Mouse (Mus musculus) adipocyte (in vitro differentiated cells): ENCODE results near the gene Prop1.

Experiments used
- DNase-seq: peaks from one replicate; pipeline ENCODE4 v3.0.0-alpha.2; 2016; ENCODE audit warnings: low spot score

Gene Prop1

DNA sequence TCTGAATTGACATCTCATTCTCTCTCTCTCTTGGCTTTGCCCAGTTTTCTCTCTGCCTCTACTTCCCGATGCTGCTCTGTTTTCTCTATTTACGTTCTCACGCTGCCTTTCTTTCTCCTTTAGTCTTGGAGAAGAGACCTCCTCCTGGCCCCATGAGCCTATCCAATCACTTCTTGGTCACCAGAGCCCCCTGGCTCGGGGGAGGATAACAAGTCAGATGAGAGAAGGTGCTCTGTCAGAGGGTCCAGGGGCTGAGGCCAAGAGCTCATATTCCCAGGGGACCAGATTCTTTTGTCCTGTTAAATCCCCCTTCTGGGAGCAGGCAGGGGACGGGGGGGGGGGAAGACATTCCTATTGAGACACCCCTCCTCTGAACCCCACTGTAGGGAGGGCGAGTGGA lies at the start of gene Prop1:
Gene Prop1 (minus strand): TSS at position 101 of the 400 bp plus-strand sequence.
- no peak for DNase-seq

DNA sequence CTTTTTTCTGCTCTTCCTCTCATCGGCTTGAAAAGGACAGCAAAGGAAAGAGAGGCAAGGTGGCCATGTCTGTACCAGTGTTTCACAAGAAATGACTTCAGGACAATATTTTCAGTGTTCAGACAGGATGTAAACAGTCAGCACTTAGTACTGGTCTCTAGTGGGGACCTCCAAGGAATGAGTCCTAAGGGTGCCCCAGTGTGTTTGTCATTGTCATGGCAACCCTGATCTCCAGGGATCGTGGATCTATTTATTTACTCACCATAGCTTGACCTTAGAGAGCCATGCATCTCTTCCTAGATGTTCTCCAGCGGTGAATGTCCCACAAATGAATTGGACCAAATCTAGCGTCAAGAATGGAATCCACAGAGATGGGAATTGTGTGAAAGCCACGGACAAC lies 49.7 kb upstream of the Prop1 start, which contains the start of gene Olfr51:
Gene Olfr51 (plus strand): TSS at position 301 of the 400 bp plus-strand sequence.
- DNase-seq, result no peak

DNA sequence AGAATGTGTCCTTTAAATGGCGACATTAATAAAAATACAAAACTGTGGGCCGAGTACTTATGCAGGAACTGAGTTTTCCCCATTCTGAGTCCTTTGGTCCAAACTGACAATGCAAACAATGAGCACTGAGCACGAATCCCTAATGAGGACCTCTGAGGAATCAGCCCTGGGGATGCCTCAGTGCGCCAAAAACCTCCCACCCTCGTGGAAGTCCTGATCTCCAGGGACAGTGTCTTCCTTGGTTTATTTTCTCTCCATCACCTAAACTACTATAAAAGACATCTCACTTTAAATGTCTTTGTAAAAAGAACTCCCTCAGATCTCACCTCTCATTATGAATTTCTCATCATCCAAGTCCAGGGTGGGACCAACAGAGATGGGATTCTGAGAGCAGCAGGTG lies 28.1 kb upstream of the Prop1 start, which contains the start of gene Olfr1377:
Gene Olfr1377 (plus strand): TSS at position 301 of the 400 bp plus-strand sequence.
- no peak for DNase-seq

DNA sequence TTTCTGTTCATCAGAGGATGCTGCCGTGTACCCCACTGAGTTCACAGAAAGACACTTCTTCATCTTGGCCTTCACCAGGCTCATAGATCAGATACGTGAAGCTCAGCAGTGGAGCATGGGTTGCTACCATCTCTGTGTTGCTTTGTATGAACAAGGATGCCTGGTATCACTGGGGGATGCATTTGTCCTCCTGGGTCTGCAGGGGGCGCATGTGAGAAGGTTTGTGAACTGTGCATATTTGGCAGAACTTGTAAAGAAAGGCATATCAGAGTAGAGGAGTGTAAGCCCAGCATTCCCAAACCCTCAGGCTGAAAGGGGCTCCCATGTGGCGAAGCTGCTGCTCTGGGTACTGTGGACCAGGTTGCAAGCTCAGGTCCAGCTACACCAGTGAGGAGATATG lies 23.7 kb upstream of the Prop1 start:
- no peak for DNase-seq

DNA sequence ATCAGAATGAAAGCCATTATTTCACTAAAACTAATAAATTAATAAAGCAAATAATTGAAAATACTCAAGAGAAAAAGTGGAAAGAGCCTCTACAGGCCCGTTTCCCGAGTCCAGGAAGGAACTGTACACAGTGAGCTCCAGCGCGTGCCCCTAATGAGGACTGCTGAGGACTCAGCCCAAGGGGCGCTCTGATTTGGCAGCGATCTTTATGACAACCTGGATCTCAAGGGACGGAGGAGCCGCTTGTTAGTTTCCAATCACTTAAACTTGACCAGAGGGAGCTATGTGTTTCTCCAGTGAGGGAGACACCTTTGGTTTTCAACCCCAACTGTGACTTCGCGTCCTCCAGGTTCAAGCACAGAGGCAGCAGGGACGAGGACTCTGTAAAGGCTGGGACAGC lies 12.7 kb upstream of the Prop1 start, which contains the start of gene Olfr1378:
Gene Olfr1378 (plus strand): TSS at position 301 of the 400 bp plus-strand sequence.
- no peak for DNase-seq

DNA sequence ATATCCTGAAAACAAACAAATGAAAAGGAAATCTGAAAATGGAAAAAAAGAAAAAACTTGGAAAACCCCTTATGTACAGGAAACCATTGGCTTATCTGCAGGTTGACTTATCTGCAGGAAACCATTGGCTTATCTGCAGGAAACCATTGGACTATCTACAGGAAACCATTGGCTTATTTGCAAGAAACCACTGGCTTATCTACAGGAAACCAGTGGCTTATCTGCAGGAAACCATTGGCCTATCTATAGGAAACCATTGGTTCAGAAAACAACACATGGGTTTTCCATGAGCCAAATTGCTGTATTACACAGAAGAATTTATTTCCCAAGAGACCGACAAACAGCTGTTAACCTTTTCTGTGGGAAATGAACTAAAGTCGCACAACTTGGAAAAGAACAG lies 11.3 kb upstream of the Prop1 start:
- DNase-seq, result no peak

DNA sequence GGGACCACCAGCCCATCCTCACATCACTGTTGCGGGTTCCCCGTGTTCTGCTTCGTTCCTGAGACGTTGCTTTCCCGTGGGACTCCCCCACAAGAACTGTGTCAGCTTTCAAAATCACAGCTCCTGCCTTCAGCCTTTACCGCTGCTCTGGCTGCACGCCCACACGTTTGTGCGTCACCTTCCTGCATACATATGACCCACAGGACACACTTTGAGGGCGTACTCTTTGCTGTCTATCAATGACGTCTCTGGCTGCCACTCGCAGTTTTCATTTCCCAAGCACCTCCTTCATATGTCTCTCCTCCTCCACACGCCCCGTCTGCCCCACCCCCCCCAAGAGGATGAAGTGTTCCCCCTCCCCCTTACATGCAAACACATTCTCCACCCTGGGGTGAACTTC lies 1.3 kb downstream of the Prop1 start:
- DNase-seq, result no peak

DNA sequence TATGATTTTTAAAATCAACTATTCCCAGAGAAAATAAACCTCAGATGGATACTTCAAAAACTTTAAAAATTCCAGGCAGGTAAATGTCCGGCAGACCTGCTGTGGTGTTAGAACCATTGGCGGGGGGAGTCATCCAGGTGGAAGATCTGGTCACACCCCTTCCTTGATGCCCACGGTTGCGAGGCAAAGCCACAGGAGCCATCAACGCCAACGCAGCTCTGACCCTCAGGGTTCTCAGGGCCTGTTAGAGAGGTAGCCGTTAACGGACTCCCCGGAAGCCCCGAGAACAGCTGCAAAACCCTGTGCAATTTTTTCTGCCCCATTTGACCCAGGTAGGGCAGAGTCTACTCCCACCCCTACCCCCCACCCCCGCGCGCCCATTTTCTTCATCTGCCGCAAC lies 10.1 kb downstream of the Prop1 start, which contains the start of gene 4933414I15Rik:
Gene 4933414I15Rik (minus strand): TSS at position 260 of the 400 bp plus-strand sequence.
- no peak for DNase-seq

DNA sequence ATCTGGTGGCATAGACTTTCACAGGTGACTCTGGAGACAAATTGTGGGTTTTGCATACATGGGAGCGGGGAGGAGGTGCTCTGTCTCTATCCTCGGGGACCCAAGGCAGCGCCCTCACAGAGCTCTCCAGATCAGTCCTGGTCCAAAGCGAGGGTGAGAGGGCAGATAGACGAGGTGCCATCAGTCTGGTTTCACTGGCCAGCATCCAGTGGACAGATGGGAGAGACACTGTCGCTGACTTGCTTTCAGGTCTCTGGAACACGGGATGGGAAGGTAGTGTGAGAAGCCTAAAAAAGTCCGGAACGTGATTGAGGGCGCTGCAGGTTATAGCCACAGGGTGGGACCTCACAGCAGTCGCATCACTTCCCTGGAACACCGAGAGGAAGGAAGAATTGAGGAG lies 11.2 kb downstream of the Prop1 start:
- DNase-seq, result no peak

DNA sequence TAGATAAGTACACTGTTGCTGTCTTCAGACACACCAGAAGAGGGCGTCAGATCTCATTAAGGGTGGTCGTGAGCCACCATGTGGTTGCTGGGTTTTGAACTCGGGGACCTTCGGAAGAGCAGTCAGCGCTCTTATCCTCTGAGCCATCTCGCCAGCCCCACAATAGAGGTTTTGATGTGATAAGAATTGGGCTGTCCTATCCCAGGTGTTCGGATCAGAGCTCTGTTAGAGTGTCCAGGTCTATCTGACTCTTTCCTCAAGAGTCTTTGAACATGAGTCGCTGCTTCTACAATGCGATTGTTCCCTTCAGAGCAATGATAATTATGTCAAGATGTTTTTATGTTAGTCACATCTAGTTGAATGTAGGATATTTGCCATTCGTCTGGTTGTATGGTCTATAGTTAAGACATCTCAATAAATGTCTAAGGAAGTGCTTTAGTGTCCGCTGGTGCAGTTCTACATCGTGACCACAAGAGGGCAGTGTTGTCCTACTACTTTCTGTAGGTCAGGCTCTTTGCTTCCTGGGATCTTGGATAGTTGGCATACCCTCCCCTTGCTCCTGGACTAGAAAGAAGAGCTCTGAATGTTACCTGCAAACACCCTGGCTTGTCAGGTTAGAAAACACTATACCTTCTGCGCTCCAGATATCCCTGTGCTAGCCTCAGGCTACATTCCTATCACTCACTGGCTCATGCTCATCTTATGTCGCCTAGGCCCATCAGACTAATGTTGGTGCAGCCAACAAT lies 13.8 kb downstream of the Prop1 start:
- DNase-seq, result peak; percentile 62

DNA sequence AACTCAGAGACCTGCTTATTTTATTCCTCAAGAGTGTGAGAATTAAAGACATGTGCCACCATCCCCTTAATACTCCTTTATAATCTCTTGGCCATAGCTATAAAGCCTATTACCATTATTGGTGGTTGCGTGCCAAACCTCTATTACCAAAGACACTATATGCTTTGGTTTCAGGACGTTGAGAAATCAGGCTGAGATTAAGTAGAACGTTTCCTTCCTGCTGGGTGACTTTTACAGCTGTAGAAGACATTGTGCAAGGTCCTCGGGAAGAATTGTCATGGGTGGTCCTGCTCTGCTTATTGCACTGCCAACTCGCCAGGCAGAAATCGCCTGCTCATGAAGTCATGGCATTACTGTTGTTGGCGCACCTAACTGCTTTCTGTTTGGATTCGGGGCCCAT lies 15.1 kb downstream of the Prop1 start:
- no peak for DNase-seq

DNA sequence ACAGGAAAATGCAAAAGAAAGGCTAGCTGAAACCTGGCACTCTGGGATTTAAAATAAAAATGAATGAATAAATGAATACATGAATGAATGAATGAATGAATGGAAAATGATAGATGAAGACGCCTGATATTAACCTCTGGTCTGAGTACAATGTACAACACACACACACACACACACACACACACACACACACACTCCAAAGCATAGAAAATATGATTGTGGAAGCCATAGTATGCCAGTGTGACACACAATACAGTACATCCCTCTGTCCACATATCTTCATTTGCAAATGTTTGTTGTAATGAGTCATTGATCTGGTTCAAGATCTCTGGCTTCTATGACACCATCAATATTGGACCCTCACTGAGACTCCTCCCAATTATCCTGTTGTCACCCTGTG lies 21.5 kb downstream of the Prop1 start:
- DNase-seq, result no peak

DNA sequence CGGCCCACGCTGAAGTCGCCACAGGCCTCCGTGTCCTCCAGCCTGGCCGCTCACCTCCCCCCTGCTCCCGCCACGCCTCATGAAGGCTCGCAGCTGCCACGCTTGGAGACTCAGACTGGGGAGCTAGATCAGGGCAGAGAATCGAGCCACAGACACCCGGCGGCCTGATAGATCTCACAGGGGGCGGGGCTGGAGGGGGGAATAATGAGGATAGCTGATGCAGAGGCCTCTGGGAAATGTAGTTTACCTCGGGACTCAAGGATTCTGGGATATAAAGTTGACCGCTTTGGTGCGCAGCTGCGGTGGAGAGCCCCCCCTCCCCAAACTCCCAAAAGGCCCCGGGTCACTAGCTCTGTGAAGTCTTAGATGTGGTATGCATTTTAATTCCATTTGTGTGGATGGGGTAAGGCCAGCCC lies 22.1 kb downstream of the Prop1 start, which contains the start of gene Zfp354b:
Gene Zfp354b (minus strand): TSS at position 183 of the 416 bp plus-strand sequence.
- DNase-seq, result peak; percentile 64

DNA sequence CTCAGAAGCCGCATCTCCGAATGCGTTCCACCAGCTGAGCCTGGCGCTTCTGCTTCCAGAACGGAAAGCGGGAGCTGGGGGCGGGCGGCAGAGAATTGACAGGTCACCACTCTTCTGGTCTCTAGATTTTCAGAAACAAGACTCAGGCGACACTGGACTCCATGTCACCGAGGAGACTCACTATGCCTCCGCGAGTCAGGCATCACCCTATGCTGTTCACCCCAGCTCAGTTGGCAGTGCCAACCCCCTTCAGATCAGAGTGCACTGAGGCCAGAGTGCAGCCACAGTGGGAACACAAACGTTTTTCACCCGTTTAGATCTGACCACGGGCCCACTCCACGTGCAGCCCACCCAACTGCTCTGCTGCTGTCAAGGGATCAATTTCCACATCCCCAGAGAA lies 22.5 kb downstream of the Prop1 start:
- peak; percentile 8 for DNase-seq

DNA sequence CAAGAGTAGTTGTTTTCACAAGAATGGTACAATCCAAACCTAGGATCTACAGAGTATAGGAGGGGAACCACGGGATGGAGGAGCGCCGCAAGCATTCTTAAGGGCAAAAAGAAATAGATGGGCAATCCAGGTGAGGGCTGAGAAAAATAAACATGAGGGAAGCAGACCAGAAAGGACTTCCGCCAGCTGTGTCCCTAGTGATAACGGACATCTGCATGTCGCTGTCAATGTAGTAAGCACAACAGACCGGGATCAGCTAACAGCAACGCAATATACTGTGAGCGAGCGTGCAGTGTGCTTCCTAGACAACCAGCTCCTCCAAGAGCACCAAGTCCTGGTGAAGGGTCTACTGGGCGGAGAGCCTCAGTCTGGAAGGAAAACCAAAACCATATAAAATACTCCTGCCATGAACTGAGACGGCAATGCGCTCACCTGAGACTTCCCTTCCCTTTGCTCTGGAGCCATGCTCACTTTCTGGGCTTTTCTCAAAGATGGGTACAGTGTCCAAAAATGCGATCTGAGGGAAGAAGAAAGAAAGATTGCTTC lies 23.0 kb downstream of the Prop1 start:
- DNase-seq, result no peak

DNA sequence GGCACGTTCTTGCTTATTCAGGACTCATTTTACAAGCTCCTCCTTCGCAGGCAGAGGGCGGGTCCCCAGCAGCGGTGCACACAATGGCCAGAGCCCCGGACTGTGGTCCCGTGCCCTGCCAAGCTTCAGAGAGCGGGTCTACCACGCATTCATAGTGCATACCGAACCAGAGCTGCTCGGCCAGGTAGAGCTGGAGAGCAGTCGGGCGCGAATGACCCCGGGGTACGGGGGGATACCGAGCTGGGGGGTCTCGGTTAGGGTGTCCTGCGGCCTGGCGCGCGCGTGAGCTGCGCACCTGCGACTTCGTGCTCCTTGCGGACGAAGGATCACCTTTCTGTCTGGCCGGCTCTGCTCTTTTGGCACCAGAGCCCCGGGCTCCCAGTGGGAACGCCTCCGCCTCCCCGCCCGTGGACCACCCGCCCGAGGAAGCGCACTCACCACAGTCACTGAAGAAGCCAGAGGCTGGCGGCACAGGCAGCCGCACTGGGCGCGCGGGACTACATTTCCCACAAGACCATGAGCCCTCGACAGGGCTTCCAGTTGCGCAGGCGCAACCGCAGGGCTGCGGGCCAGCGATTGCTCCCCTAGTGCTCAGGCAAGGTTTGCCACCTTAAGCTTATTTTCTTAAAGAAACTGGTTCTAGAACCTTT lies 37.8 kb downstream of the Prop1 start, which contains the start of gene Zfp2:
Gene Zfp2 (minus strand): TSS at position 495 of the 650 bp plus-strand sequence.
- DNase-seq, result peak; percentile 90

DNA sequence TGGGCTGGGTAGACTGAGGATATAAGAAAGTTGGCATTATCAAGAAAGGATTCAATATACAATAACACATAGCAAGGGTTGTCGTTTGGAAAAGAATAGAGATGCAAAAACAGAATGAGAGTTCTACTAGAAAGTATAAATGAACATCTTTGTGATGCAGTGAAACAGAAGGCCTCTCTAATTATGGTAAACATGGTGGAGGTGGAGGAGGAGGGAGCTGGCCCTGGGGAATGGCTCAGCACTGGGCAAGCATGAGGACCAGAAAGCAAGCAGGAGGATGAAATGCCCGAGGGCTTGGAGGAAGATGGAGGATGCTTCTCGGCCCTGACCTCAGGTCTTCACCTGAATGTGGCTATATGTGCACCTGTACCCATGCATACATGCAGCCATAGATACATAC lies 39.1 kb downstream of the Prop1 start:
- DNase-seq, result no peak

DNA sequence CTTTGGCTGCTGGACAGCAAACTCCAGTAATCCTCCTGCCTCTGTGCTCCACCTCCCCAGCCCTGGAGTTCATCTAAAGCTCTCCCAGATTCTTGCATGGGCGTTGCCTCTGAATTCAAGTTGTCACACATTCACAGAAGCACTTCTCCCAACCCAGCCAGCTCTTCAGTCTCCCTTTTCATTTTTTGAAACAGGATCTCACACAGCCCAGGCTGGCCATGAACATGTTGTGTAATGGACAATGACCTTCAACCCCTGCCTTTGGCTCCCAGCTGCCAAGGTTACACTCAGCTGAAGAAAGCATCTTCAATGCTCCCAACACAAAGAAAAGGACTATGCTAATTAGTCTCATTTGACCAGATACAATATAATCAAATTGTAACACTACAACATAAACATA lies 40.3 kb downstream of the Prop1 start:
- no peak for DNase-seq

DNA sequence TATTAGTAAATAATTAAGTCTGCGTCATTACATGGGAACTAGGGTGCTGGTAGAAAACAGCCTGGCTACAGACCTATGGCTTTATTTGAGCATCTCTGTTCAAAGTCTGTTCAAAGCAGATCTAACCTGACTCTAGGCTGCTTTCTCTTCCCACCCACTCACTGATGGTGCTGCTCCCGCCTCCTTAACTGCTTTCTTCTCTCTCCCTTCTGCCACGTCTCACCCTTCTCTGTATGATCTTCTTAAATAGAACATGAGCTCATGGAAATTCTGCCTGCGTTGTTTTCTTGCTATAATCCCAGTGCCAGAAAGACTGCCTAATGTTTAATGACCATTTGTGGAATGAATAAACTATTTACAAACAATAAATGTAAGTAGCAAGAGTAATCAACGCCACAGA lies 45.4 kb downstream of the Prop1 start:
- no peak for DNase-seq
